Mouse (Mus musculus) testis, postnatal 10 days (tissue): Measurements from ENCODE around the gene Clasp1.

ENCODE experiments used
- DNase-seq: peaks from one replicate; pipeline ENCODE4 v3.0.0; 2021; ENCODE audit warnings: low spot score

Gene Clasp1

DNA sequence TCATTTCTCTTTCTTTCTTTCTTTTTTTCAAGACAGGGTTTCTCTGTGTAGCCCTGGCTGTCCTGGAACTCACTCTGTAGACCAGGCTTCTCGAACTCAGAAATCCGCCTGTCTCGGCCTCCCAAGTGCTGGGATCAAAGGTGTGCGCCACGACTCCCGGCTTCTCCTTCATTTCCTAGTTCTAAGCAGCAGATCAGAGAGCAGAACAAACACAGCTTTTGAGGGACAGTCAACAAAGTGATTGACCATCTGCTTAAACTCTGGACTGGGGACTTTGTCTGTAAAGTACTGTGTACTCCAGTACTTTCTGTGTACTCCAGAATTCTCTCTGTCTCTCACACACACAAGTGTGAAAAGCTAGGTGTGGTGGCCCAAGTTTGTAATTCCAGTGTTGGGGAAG is 14.1 kb downstream of the Clasp1 start:
- DNase-seq = no peak

DNA sequence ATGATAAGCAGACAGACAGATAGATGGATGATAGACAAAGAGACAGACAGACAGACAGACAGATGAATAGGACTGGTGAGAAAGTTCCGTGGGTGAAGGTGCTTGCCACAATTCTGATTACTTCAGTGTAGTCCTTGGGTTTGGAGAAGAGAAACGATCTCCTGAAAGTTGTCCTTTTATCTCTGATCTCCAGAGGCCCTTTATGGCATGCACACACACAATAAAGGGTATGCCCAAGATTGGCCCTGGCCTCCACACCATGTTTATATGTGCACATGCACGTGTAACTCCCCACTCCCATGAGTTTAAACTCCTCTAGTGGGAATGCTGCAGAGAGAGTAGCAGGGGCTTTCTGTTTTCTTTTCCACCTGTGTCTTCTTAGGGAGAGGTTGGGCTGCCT is 14.6 kb downstream of the Clasp1 start:
- DNase-seq = no peak

DNA sequence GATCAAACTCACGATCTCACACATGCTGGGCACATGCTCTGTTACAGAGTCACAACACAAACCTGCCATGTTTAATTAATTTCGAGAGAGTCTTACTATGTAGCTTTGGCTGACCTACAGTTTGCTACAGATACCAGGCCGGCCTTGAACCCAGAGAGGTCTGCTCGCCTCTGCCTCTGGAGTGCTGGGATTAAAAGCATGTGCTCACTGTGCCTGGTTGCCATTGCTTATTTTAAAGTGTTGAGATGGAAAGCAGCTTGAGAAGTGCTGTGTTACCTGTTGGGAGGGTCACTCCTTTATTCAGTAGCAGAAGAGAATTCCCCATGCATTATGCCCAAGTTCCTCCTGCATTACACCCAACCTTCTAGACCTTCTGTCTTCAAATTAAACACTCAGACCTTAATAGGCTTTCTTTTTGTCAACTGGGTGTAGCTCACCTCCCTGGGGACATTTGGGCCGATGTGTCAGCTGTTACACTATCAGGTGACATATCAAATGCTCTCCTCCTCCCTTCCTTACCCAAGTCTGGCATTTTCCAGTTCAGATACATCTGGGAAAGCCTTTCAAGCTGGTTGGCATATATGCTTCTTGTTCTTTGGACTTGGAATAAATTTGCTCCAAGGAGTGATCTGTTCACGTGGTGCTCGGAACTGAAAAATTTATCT is 18.9 kb downstream of the Clasp1 start:
- no peak for DNase-seq

DNA sequence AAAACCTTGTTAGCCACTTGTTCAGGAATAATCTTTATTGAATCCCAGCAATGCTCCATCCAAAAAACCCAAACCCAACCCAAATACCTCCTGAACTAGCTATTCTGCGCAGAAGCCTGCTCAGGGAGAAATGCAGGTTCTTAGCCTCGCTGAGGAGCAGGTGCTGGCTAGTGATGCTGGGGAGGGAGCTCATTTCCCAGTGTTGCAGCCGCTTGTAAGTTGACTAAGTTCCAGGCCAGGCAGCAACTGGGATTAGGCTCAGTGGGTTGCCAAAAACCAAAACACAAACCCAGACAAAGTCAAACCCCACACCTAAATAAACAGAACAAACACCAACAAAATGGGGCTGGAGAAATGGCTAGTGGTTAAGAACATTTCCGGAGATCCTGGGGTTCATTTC is 20.4 kb downstream of the Clasp1 start:
- DNase-seq = no peak

DNA sequence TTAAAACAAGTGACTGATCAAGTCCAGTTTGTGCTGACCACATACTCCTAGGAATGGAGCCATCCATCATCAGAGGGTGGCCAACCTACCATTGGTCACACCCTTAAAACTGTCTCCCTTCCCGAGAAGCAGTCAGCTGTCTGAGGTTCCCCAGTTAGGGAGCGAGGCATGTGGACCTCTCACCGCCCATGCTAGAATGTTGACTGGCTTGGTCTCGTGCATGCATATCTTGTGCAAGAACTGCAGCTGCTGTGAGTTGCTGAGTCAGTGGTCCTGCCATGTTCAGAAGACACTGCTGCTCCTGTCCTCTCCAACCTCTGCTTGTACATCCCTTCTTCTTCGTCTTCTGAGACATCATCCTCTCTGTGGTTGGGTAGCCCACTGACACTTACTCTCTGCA is 22.0 kb downstream of the Clasp1 start:
- DNase-seq = no peak

DNA sequence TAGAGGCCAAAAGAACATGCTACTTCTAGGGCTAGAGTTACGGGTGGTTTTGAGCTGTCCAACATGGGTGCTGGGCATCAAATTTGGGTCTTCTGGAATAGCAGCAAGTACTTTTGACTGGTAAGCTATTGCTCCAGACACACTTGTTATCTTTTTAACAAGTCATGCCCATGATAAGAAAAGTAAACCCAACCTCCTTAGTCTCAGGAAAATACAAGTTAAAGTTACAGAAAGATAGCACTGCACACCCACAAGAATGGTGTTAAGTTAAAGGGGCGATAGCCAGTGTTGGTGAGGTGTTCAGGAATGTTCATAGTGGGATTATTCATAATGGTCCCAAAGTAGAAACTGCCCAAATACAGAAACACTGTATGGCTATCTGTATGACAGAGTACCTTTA is 24.3 kb downstream of the Clasp1 start:
- DNase-seq = no peak

DNA sequence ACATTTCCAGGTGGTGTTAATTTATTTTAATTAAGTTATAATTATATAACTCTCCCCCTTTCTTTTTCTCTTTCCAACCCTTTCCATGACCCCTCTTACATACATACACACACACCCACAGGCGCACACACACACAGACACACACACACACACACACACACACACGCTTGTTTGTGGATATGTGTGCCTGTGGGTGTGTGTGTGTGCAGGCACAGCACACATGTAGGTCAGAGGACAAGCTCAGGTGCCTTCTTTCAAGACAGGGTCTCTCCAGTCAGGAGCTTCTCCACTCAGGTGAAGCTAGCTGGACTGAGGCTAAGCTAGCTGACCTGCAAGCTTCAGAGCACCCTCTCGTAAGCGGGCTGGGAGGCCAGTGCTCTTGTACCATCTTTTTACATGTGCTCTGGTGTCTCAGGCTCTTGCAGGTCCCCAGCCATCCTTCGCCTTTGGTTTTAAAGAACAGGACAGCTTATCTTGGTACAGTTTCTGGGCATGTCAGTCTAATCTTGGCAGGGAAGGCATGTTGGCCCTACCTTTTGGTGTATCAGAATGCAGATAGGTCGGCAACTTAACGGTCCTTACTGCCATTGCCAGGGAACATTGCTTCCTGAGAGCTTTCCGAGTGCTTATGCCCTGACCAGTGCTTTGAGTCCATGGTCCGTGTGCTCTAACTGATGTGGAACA is 28.3 kb downstream of the Clasp1 start:
- no peak for DNase-seq

DNA sequence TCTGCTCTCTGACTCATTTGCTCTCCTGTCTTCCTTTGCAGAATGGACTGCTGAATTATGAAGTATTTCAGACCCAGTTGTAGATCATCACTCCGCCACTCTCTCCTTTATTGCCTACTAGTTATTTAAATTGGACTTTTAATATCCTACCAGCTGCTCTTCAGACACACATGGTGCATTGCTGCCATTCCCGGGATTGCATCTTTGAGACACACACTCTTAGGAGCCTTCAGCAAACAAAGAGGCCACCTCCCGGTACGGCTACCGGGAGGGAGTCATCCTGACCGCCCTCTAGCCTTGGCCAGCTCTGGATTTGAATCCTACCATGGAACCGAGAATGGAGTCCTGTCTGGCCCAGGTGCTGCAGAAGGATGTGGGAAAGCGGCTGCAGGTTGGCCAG is 30.5 kb downstream of the Clasp1 start:
- no peak for DNase-seq

DNA sequence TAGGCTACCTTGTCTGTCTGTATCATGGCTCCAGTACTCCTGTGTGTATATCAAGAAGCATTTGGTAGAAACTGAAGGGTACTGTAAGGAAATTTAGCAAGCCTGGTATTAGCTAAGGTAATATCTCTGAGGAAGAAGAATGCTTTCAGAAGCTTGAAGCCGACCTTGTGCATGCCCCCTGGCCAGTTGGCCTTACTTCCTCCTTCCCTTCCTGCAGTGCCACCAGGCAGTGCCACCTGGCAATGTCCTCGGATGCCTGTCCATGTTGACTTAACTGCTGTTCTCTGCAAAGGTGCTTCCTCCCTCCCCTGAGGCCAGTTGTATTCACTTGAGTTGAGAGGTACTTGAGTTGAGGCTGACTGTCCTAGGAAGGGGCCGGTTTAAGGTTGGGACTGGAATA is 32.3 kb downstream of the Clasp1 start:
- DNase-seq = no peak

DNA sequence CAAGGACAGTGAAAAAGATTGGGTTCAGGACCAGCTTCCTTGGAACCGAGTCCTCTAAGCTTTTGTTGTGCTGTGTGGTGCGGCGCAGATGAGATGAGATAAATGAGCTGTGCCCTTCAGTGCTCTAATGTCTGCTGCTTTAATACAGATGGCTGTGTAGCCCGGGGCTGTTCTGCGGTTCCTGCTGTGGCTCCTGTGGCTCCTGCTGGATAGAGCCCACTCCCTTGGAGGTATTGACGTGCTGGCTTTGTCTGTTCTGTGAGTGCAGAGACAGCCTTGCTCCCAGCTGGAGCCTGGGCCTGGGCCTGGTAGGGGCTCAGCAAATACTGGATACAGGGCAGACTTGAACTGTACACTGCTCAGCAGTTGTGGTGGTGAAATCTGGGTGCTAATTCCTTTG is 34.0 kb downstream of the Clasp1 start:
- DNase-seq = no peak

DNA sequence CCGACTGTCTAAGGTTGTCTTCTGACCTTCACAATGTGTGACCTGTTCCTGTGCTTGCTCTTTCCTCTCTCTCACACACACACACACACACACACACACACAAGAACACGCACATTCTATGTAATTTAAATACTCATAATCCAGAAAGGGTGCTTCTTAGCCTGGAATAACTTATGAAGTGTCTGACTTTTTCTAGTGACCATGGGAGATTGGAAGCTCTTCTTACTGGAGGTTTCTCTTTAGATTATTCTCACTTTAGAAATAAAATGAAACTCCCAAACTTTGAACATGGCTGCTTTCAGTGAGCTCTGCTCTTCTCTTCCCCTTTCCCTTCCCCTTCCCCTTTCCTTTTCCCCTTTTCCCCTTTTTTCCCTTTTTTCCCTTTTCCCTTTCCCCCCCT is 37.1 kb downstream of the Clasp1 start:
- DNase-seq = no peak

DNA sequence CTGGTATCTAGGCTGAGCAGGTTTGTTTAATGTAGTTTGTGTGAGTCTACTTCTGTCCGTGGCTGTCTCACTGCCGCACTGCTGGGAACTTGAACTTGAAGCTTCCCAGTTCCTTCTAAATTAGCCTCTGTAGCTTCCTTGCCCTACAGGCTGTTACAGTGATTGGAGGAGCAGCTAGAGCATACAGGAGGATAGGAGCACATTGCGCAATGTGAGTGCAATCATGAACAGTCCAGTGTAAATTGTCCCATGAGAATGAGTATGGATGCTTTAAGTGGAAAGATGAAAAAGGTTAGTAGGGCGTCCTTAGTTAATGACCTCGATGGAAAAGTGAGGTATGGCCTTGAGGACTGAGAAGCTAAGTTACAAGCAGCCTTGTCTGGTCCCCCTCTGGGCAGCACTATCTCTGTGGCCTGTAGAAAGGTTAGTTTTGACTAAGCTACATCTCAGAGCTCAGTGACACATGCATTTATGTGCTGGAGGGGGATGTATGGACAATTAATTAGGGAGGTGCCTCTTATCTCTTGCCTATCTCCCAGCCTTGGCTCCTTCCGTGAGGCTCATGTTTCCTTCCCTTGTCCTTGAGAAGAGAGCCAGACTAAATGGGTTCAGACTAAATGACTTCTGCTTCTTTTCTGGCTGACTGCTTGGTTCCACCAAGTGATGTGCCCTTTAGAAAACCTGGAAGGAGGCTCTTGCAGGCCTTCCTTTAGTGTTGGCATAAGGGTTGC is 39.7 kb downstream of the Clasp1 start:
- no peak for DNase-seq

DNA sequence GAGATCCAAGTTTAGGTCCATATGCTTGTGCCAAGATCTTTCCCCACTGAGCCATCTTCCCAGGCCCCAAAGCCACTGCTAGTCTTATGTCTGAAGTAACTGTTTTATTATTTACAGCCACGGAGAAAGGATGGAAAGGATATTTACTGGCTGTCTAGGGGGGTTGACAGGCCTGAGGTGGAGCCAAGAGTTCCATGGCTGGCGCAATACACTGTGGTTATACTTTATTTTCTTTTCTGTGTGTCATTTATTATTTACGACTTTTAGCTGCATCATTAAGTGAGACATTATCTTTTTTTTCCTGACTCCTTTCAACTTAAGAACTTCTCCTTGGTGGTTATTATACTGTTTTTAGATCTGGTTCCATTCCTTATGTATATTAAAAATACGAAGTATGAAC is 42.7 kb downstream of the Clasp1 start:
- no peak for DNase-seq

DNA sequence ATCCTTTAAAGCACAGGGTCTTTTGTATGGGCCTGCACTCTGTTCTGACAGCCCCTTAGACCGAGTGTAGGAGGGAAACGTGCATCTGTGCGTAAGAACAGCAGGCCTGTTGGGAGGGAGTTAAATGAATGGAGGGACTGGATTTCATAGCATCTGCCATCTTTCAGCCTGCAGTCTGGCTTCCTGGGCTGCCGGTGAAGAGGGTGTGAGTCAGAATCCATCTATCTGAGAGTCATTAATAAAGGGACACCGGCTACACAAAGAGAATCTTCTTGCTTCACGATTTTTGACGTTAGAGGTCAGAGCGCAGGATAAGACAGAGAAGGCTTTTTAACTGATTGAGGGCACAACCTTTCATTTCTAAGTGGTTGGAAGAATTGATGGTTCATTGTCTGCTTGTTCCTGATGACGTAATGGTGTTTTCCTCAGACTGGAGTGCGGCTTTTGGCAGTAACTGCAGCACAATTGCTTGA is 46.2 kb downstream of the Clasp1 start:
- DNase-seq = no peak

DNA sequence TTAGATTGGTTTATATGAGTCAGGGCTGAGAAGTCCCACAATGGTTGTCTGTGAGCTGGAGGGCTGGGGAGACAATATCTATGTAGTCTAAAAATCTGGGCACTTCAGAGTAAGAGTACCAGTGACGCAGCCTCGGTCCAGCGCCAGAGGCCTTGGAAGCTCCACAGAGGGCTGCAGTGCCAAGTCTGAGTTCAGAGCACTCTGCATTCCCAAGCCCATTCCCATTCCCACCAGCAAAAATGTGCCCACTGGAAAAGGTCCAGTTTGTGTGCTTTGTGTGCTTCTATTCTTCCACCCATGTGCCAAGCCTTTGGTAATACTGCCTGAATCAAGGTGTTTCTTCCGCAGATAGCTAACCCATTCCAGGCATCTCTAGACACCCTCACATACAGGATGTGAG is 49.0 kb downstream of the Clasp1 start:
- DNase-seq = no peak

DNA sequence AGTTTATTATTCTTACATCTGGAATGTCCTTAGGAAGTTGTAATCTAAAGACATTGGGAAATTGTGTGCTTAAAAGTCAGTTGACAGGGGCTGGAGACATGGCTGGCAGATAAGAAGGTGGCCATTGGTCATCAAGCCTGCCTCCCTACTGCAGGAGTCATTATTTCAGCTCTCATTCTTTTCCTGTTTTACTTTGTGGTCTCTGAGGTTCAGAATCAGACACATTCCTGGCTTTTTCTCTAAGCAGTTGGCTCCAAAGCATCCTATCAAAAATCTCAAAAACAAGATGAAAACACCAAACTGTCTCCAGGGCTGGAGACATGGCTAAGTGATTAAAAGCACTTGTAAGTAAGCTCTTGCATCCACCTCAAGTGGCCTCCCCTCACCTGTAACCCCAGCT is 49.5 kb downstream of the Clasp1 start:
- no peak for DNase-seq

DNA sequence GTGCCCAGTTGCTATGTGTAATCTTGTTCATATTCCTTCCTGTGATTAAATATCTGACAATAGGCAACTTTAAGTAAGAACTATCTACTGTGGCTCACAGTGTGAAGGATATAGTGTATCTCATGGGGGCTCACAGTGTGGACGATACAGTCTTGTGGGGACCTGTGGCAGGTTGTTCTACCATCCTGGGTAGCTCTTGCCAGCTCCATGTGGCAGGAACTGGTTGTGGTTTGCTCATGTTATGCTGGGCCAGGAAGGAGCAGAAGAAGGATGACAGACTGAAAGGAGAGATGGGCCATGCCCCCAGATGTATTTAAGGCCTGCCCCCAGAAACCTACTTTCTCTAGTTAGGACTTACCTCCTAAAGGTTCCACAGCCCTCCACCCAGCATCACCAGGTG is 51.7 kb downstream of the Clasp1 start:
- no peak for DNase-seq

DNA sequence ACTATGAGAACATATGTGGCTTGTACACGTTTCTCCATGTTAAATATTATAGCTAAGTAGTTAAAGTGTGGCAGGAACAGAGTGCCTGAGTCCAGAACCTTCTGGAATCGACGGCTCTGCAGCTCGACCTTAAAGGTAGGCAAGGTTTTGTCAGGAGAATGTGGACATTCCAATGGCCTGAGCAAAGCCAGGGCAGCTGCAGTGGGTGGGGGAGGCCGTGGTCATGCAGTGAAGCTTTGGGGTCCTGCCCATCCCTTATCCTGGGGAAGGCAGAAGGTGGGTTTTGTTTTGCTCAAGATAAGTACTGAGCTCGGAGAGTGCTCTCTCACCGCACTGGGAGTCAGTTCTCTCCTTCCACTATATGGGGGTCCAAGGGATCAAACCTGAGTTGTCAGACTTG is 55.6 kb downstream of the Clasp1 start:
- DNase-seq = no peak

DNA sequence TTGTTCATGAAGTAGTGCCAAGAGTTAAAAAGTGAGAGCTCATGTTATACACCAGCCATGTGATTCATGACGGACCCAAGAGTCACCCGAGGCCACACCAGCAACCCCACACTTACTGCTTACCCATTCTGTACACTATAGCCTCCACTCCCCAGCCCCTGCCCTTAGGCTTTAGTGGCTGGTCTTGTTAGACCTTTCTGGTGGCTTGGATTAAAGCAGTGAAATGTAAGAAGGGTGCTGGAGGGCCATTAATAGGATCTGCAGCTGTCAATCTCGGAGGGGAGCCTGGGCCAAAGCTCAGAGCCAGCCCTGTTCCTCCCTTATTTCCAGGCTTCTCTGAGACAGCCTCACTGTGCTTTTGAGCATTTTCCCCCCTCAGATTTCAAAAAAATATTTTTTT is 56.1 kb downstream of the Clasp1 start:
- no peak for DNase-seq

DNA sequence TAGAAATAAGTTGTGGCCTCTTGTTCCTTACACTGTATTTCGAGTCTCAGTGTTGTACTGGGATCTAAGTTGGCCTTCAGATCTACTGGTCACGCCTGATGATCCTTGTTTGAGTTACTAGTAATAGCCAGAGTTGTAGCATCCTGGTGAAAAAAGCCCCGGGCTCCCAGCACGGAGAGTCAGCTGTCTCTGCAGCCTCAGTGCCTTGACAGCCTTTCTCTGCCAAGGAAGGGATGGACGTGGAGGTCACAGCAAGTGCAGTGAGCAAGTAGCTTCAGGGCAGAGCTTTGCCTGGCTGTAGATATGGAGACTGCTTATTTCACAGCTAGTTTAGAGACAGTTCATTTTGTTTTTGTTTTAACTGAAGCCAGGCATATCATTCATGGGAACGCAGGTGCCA is 56.6 kb downstream of the Clasp1 start:
- no peak for DNase-seq

DNA sequence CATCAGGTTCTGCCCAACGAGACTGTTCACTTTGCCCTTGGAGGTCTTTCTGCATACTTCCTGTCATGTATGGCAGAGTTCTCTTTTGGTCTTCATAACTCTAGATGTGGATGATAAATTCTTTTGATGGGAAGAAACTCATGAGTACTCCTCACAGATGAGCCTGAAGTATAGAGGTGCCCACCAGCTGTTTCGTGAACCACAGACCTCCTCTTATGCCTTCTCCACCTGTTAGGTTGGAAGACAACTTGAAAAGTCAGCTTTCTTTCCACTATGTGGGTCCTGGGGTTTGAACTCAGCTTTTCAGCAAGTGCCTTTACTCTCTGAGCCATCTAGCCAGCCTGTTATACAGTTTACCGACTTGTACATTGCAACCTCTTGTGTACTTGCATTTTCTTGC is 57.1 kb downstream of the Clasp1 start:
- no peak for DNase-seq

DNA sequence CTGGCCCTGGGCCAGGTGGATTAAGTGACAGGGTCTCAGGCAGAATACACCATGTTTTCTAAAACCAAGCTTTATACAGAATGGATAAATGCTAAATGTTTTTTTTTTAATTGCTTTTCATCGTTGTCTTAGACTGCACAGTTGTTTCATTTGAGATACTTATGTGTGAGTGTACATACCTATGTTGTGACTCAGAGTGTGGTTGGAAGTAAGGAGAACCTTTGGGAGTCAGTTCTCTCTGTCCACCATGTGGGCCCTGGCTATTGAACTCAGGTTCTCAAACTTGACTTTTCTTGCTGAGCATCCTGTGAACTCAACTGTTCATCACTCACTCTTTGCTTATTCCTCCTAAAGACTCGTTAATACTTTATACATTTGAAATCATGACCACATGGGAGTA is 58.3 kb downstream of the Clasp1 start:
- DNase-seq = no peak

DNA sequence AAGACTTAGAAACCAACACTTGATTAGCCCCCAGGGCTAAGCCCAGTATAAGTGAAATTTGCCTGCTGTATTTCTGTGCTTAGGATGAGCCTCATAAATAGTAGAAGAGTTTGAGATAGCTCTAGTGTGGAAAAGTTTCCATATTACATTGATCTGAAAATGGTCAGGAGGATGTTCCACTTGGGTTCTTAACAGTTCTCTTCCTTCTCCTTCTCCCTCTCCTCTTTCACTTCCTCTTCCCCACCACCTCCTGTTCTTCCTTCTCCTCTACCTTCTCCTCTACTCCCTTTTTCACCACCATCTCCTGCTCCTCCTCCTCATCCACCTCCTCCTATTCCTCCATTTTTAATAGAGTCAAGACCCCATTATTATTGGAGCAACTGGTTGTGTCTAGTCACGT is 59.4 kb downstream of the Clasp1 start:
- no peak for DNase-seq
